Mouse (Mus musculus) thymus, adult 18-20 months (tissue): ENCODE data around the gene Akr1b3.
"Not testable (repeated sequence)": the region's sequence is repeated elsewhere in the genome, so short reads cannot be mapped to it uniquely, and the experiment has no call there.

Experiments used
- DNase-seq, 2 experiments: peaks; one replicate each; pipeline ENCODE4 v3.0.0; 2022; ENCODE audit warnings: mixed read lengths in 2 of 2

Gene Akr1b3

GRCm38 (mm10) chr6:34316854-34317771, at the start of gene Akr1b3:
Gene Akr1b3, minus strand, starts transcription at chr6:34317478.
- DNase-seq: peak; percentile 84 to 88

GRCm38 (mm10) chr6:34364217-34365136, 47.2 kb upstream of the Akr1b3 start:
- DNase-seq: peak; percentile 18 to 38

- DNase-seq: no peak
Observed at GRCm38 (mm10) chr6:34355841-34356240, 38.6 kb upstream of the Akr1b3 start.

- no peak for DNase-seq
Observed at GRCm38 (mm10) chr6:34355349-34355747, 38.1 kb upstream of the Akr1b3 start.

- no peak for DNase-seq
Observed at GRCm38 (mm10) chr6:34354354-34355348, 37.4 kb upstream of the Akr1b3 start.

- DNase-seq: no peak
Observed at GRCm38 (mm10) chr6:34353658-34354353, 36.5 kb upstream of the Akr1b3 start, which contains the start of gene Akr1b8. Gene Akr1b8, plus strand, starts transcription at chr6:34354119.

- no peak for DNase-seq
Observed at GRCm38 (mm10) chr6:34352401-34352800, 35.1 kb upstream of the Akr1b3 start.

GRCm38 (mm10) chr6:34351481-34351880, 34.2 kb upstream of the Akr1b3 start:
- not testable (repeated sequence) for DNase-seq

- DNase-seq: no peak
Observed at GRCm38 (mm10) chr6:34350037-34350699, 32.9 kb upstream of the Akr1b3 start.

- DNase-seq: peak; percentile 41 to 42
Observed at GRCm38 (mm10) chr6:34346096-34346898, 29.0 kb upstream of the Akr1b3 start.

GRCm38 (mm10) chr6:34344935-34345334, 27.7 kb upstream of the Akr1b3 start:
- no peak for DNase-seq

GRCm38 (mm10) chr6:34344135-34344850, 27.0 kb upstream of the Akr1b3 start:
- no peak for DNase-seq

- no peak for DNase-seq
Observed at GRCm38 (mm10) chr6:34343426-34343825, 26.1 kb upstream of the Akr1b3 start.

- no peak for DNase-seq
Observed at GRCm38 (mm10) chr6:34342476-34342875, 25.2 kb upstream of the Akr1b3 start.

- no peak for DNase-seq
Observed at GRCm38 (mm10) chr6:34341991-34342390, 24.7 kb upstream of the Akr1b3 start.

- DNase-seq: no peak
Observed at GRCm38 (mm10) chr6:34337799-34338198, 20.5 kb upstream of the Akr1b3 start.

- no peak for DNase-seq
Observed at GRCm38 (mm10) chr6:34334673-34335072, 17.4 kb upstream of the Akr1b3 start.

- not testable (repeated sequence) for DNase-seq
Observed at GRCm38 (mm10) chr6:34331804-34332203, 14.5 kb upstream of the Akr1b3 start.

GRCm38 (mm10) chr6:34331379-34331778, 14.1 kb upstream of the Akr1b3 start:
- no peak for DNase-seq
